In the genomic region with DNA sequence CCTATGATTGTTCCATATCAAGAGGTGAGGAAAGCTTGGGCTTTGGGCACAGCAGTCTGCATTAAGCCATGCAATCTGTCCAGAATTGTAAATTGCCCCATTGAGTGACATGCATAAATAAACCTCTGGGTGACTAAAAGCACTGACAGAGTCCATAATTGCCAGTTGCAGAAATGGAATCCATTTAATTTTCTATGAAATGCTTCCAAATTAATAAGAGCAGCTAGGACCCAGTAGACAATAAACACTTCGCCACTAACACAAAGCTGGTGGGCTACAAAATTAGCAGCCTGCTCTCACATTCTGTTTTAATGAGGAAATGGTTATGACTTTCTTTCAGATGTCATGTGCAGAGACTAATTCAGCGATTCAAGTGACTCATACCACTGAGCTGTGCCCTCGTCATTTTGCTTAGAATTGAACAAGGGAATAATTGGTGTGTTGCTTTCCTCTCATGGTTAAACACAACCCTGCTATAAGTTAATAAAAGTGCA, we compare ENCODE assay signal across 28 mouse cellular contexts.
A peak's percentile ranks its signal among the peaks of the same experiment; 100 is the strongest.
DNase-seq lines count a peak whose midpoint lies in the region; ATAC-seq and TF ChIP-seq lines count a peak whose summit lies in the region.
"Had no signal": no experiment of that assay in that cellular context is flagged by ENCODE, and none has a peak within 500 bp of the region (broad histone marks: within the 10 kb centered on the region; RNA-seq: fewer than 3 reads in every experiment).

No protein-coding gene starts in this region.

- H3K4me2 ChIP-seq in hindbrain, postnatal 0 days (ENCODE audit: low read depth, low read length), result no peak overlapping the region
- no peak overlapping the region for H3K4me2 ChIP-seq in hindbrain, embryonic 12.5 days (replicated peaks)
- no peak overlapping the region for H3K4me2 ChIP-seq in forebrain, embryonic 16.5 days (ENCODE audit: low read length)
- H3K4me2 ChIP-seq: kidney, embryonic 15.5 days; limb, embryonic 13.5 days; liver, embryonic 11.5 days; lung, embryonic 15.5 days; neural tube, embryonic 12.5 days; stomach, embryonic 15.5 days had no signal

- H3K9ac ChIP-seq in hindbrain, postnatal 0 days (replicated peaks; ENCODE audit: low read length), result no peak overlapping the region
- no peak overlapping the region for H3K9ac ChIP-seq in hindbrain, embryonic 12.5 days
- H3K9ac ChIP-seq in forebrain, embryonic 16.5 days (replicated peaks; ENCODE audit: low read depth, low read length), result no peak overlapping the region
- H3K9ac ChIP-seq: kidney, embryonic 15.5 days; limb, embryonic 13.5 days; lung, embryonic 15.5 days; neural tube, embryonic 12.5 days; stomach, embryonic 15.5 days had no signal

- no peak for ATAC-seq in hindbrain, postnatal 0 days
- ATAC-seq in hindbrain, embryonic 12.5 days (ENCODE audit: low FRiP score), result no peak
- ATAC-seq in forebrain, embryonic 16.5 days, result peak; percentile 83
- ATAC-seq in granulocyte monocyte progenitor cell, adult 5-6 weeks (replicated peaks; ENCODE audit: poor library complexity, severe bottlenecking), result no peak
- ATAC-seq: CD4-positive, CD25-positive, alpha-beta regulatory T cell, adult 4 months had no signal

- H3K36me3 ChIP-seq in hindbrain, postnatal 0 days (ENCODE audit: insufficient read depth, low read length), result no peaks in the 10 kb centered on the region
- no peaks in the 10 kb centered on the region for H3K36me3 ChIP-seq in hindbrain, embryonic 12.5 days
- no peaks in the 10 kb centered on the region for H3K36me3 ChIP-seq in forebrain, embryonic 16.5 days (ENCODE audit: control insufficient read depth, insufficient read depth)
- H3K36me3 ChIP-seq: hindbrain, embryonic 10.5 days; kidney, embryonic 15.5 days; limb, embryonic 13.5 days; lung, embryonic 15.5 days; midbrain, embryonic 10.5 days; neural tube, embryonic 12.5 days; stomach, embryonic 15.5 days had no signal

- no peaks in the 10 kb centered on the region for H3K9me3 ChIP-seq in hindbrain, postnatal 0 days (ENCODE audit: low read length)
- H3K9me3 ChIP-seq in hindbrain, embryonic 12.5 days (replicated peaks), result no peaks in the 10 kb centered on the region
- no peaks in the 10 kb centered on the region for H3K9me3 ChIP-seq in forebrain, embryonic 16.5 days (ENCODE audit: control insufficient read depth, low read length)
- H3K9me3 ChIP-seq: hindbrain, embryonic 10.5 days; kidney, embryonic 15.5 days; limb, embryonic 13.5 days; lung, embryonic 15.5 days; midbrain, embryonic 10.5 days; neural tube, embryonic 12.5 days; stomach, embryonic 15.5 days had no signal

- DNase-seq in hindbrain, postnatal 0 days (ENCODE audit: low spot score), result peak; percentile 8
- peak; percentile 54 for DNase-seq in Muller cell, postnatal 12 days (ENCODE audit: inconsistent ontology term)
- peak; percentile 71 for DNase-seq in brain, embryonic 14.5 days (ENCODE audit: low read depth)
- no peak for DNase-seq in gastrocnemius, postnatal 14 days
- DNase-seq: adrenal gland, adult 2 months; adrenal gland, postnatal 36 days; cerebellum, adult 11 months; cerebellum, adult 9-10 months; cerebellum, postnatal 36 days; gastrocnemius, adult 2 months; heart, postnatal 14 days; kidney, adult 18-20 months; kidney, postnatal 4 days; retina, postnatal 1 day; right cerebral cortex, postnatal 14 days; thymus, postnatal 14 days had no signal

- WGBS in hindbrain, postnatal 0 days, result 64% methylated on average over 3 of the region's 3 CpGs
- 78% methylated on average over 3 of the region's 3 CpGs for WGBS in hindbrain, embryonic 12.5 days
- 20% methylated on average over 3 of the region's 3 CpGs for WGBS in forebrain, embryonic 16.5 days

- H3K27ac ChIP-seq in hindbrain, postnatal 0 days, result no peak overlapping the region
- H3K27ac ChIP-seq in hindbrain, embryonic 12.5 days, result no peak overlapping the region
- H3K27ac ChIP-seq in forebrain, embryonic 16.5 days (ENCODE audit: low read length), result no peak overlapping the region
- H3K27ac ChIP-seq: gastrocnemius, adult 2 months; hindbrain, embryonic 10.5 days; kidney, embryonic 15.5 days; limb, embryonic 13.5 days; lung, embryonic 15.5 days; midbrain, embryonic 10.5 days; neural tube, embryonic 12.5 days; stomach, embryonic 15.5 days had no signal

- intact Hi-C loops in gastrocnemius, postnatal 14 days (cut with DNase I; ENCODE audit: low total_unique reads), result no loop called here

- no peak for TF ChIP-seq CTCF in hindbrain, postnatal 0 days (IDR thresholded peaks at IDR 0.05; ENCODE audit: low read depth)
- TF ChIP-seq CTCF in brain, embryonic 14.5 days (IDR thresholded peaks at IDR 0.05; ENCODE audit: borderline replicate concordance, extremely low read depth, insufficient read depth, insufficient read length), result no peak

- no peaks in the 10 kb centered on the region for H3K4me1 ChIP-seq in hindbrain, postnatal 0 days (ENCODE audit: insufficient read depth, low read length)
- H3K4me1 ChIP-seq in hindbrain, embryonic 12.5 days, result no peaks in the 10 kb centered on the region
- H3K4me1 ChIP-seq in forebrain, embryonic 16.5 days (replicated peaks; ENCODE audit: control insufficient read depth, insufficient read depth, low read length), result no peaks in the 10 kb centered on the region
- H3K4me1 ChIP-seq: hindbrain, embryonic 10.5 days; kidney, embryonic 15.5 days; limb, embryonic 13.5 days; lung, embryonic 15.5 days; midbrain, embryonic 10.5 days; neural tube, embryonic 12.5 days; stomach, embryonic 15.5 days had no signal

- H3K27me3 ChIP-seq in hindbrain, postnatal 0 days (ENCODE audit: insufficient read depth, low read length), result no peaks in the 10 kb centered on the region
- H3K27me3 ChIP-seq in hindbrain, embryonic 12.5 days, result no peaks in the 10 kb centered on the region
- no peaks in the 10 kb centered on the region for H3K27me3 ChIP-seq in forebrain, embryonic 16.5 days (replicated peaks; ENCODE audit: control insufficient read depth, insufficient read depth, low read length)
- H3K27me3 ChIP-seq: kidney, embryonic 15.5 days; limb, embryonic 13.5 days; lung, embryonic 15.5 days; neural tube, embryonic 12.5 days; stomach, embryonic 15.5 days had no signal

- no peak for TF ChIP-seq POLR2A in brain, embryonic 14.5 days (IDR thresholded peaks at IDR 0.05; ENCODE audit: borderline replicate concordance, extremely low read depth, insufficient read depth, insufficient read length, poor library complexity, severe bottlenecking)

- H3K4me3 ChIP-seq in hindbrain, postnatal 0 days (ENCODE audit: low read length), result no peak overlapping the region
- H3K4me3 ChIP-seq in hindbrain, embryonic 12.5 days, result no peak overlapping the region
- H3K4me3 ChIP-seq in forebrain, embryonic 16.5 days (replicated peaks; ENCODE audit: low read length), result no peak overlapping the region
- H3K4me3 ChIP-seq: gastrocnemius, adult 2 months; hindbrain, embryonic 10.5 days; kidney, embryonic 15.5 days; limb, embryonic 13.5 days; lung, embryonic 15.5 days; midbrain, embryonic 10.5 days; neural tube, embryonic 12.5 days; stomach, embryonic 15.5 days had no signal
